Mouse (Mus musculus) thymus, adult 2 months (tissue): ENCODE data around the gene Pcsk5.

ENCODE experiments used
- CTCF ChIP-seq: fragments of 200-500 bp; IDR thresholded peaks from 2 replicates; pipeline ENCODE4 v1.5.1; 2012; ENCODE audit warnings: mild to moderate bottlenecking, control low read depth, low read length, moderate library complexity, borderline replicate concordance; ENCODE audit not compliant: control insufficient read depth, poor library complexity, insufficient read depth; ENCODE audit errors: extremely low read depth
- POLR2A ChIP-seq: fragments of 200-500 bp; IDR thresholded peaks from 2 replicates; pipeline ENCODE4 v1.6.1; 2012; ENCODE audit warnings: mild to moderate bottlenecking, low read length, control low read depth, moderate library complexity; ENCODE audit not compliant: control insufficient read depth, poor library complexity, insufficient read depth; ENCODE audit errors: extremely low read depth

DNA sequence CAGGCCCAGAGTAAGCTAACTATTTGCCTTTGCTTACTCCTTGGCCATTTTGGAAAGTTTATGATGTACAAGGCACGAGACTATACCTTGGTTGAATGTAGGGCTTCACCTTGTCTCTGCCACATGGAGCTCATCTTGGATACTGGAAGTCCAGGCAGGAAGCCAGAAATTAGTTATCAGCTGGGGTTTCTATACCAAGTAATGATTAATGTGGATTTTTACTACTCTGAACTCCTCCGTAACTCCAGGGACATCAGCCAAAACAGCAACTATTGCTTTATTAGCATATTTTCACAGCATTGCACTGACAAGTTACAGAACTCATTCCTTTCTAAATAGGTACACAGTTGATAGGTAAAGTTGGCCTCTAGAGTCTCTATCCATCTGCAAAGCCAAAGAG, 54.2 kb downstream of the Pcsk5 start:
- no peak for TF ChIP-seq CTCF
- no peak for TF ChIP-seq POLR2A
